Mouse (Mus musculus): ENCODE results near the gene Gm21149.
"Not testable (repeated sequence)": the region's sequence is repeated elsewhere in the genome, so short reads cannot be mapped to it uniquely, and the experiment has no call there.

The Gm21149 gene

DNA sequence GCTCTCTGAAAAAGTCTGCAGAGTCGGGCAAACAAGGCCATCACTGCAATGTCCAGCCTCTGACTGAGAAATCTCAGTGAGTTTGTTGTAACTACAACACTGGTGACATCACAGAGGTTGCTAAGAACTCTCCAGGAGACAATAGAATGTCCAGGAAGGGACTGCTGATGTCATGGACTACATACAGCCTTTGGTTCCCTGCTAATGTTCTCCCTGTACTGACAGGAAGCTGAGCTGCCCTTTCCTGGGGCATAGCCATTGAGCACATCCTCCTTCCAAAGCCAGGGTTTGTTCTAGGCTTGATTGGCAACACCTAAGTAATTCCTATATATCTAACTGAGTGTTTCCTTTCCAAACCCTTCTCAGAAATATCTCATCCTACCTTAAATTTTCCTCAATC lies at the start of gene Gm21149:
Gm21149 (minus strand) TSS at position 101 of the 400 bp plus-strand sequence.
- DNase-seq (ENCODE audit: extremely low spot score, low read depth, low spot score): not testable (repeated sequence)

DNA sequence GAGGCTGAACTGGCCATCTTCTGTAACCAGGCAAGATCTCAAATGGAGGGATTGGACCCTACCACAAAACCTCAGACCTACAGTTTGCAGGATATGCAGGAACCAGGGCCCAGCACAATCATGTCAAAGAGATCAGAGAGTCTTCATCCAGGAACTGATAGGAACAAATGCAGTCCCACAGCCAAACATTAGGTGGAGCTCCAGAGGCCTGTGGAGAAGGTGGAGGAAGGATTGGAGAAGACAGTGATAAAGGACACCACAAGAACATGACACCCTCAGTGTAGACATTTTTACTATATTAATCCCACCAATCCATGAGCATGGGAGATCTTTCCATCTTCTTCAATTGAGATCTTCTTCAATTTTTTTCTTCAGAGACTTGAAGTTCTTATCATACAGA lies 46.1 kb upstream of the Gm21149 start:
- DNase-seq (ENCODE audit: extremely low spot score, low read depth, low spot score): not testable (repeated sequence)

DNA sequence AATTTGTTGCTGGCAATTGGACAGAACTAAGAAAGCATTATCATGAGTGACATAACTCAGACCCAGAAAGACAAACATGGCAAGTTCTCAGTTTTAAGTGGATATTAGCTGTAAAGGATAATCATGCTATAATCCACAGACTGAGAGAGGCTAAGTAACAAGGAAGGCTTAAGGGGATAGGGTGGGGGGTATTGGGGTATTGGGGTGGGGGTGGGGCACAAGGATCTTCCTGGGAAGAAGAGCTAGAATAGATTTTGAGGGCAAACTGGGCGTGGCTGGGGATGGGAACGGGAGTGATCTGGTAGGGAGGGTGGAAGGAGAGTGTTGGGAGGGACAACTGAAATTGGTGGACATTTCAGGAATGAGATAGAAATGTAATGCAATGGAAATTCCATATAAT lies 45.7 kb upstream of the Gm21149 start:
- not testable (repeated sequence) for DNase-seq (ENCODE audit: extremely low spot score, low read depth, low spot score)

DNA sequence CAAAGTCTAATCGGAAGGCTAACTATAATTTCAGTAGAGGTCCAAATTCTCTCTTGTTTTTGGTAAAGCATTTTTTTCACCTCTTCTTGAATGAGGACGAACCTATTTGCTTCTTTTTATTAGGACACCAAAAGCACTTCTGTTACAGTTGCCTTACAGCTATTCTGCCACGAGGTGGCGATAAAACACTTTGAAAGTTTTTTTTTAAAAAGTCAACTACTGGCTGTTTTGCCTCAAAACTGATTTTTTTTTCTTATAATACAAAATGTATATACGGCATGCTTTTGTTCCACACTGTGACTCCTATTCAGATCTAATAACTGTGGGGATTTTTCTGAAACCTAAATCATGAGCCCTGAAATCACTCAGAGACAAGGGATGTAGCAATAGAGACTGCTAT lies 44.1 kb upstream of the Gm21149 start:
- DNase-seq (ENCODE audit: extremely low spot score, low read depth, low spot score): not testable (repeated sequence)

DNA sequence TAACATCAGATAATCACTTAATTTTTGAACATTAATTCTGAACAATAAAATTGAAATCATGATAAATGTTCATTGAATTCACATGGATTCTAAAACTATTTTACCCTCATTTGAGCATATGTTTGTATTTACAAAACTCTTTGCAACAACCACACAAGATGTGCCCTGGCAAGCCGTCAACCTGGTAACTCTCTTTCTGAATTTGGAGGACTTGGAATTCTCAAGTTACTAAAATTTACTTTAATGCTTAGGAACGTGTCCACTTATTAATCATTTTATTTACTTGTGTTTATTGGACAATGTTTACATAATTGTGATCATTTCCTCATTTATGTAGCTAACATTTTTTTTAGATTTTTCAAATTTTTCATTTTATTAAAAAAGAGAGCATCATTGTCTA lies 40.8 kb upstream of the Gm21149 start:
- DNase-seq (ENCODE audit: extremely low spot score, low read depth, low spot score): not testable (repeated sequence)

DNA sequence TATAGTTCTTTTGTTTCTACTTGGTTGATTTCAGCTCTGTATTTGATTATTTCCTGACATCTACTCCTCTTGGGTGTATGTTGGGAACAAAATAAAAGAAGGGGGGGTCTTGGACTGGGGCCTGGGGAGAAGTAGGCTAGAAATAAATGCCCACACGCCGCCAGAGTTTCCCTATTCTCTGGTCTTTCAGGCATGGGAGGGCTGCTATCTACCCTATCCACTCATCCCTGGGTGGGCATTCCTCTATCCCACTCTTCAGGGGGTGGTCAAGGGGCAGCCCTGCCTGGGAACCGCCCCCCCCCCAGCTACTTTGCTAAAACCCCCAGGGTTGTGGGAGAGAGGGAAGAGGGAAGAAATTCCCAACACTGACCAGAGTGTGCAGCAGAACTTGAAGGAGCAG lies 35.9 kb upstream of the Gm21149 start:
- DNase-seq (ENCODE audit: extremely low spot score, low read depth, low spot score): not testable (repeated sequence)

DNA sequence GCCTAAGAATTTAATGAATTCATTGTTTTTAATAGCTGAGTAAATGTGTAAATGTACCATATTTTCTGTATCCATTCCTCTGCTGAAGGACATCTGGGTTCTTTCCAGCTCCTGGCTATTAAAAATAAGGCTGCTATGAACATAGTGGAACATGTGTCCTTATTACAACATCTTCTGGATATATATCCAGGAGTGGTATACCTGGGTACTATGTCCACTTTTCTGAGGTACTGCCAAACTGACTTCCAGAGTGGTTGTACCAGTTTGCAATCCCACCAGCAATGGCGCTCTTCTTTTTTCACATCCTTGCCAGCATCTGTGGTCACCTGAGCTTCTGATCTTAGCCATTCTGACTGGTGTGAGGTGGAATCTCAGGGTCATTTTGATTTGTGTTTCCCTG lies 33.6 kb upstream of the Gm21149 start:
- not testable (repeated sequence) for DNase-seq (ENCODE audit: extremely low spot score, low read depth, low spot score)

DNA sequence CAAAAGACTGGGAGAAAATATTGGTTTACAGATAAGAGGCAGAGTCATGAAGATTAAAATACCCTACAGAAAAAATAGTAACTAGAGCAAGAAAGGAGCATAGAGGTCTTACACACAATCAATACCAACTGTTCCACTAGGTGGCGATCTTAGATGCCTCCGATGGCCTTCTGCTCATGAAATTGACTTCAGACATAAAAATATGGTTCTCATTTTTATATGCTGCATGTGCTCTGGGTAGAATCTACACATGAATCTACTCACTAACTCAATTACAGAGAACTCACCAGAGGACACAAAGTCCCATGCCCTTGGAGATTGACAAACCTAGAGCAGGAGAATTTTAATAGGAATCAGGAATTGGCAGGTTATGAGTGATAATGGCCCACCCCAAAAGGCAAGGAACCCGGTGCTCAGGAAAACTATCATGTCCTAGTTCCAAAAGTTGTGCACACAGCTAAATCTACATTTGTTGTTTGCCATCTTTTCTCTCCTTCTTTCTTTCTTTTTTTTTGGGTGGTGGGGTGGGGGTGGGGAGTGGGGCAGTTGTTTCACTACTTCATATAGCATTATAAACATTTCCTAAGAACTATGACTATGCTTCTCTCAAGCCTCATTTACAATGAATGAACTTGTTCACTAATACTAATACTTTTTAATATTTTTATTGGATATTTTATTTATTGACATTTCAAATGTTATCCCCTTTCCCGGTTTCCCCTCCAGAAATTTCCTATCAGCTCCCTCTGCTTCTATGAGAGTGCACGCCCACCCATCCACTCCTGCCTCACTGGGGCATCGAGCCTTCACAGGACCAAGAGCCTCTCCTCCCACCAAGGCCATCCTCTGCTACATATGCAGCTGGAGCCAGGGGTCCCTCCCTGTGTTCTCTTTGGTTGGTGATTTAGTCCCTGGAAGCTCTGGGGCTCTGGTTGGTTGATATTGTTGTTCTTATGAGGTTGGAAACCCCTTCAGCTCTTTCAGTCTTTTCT lies 32.4 kb upstream of the Gm21149 start:
- not testable (repeated sequence) for DNase-seq (ENCODE audit: extremely low spot score, low read depth, low spot score)

DNA sequence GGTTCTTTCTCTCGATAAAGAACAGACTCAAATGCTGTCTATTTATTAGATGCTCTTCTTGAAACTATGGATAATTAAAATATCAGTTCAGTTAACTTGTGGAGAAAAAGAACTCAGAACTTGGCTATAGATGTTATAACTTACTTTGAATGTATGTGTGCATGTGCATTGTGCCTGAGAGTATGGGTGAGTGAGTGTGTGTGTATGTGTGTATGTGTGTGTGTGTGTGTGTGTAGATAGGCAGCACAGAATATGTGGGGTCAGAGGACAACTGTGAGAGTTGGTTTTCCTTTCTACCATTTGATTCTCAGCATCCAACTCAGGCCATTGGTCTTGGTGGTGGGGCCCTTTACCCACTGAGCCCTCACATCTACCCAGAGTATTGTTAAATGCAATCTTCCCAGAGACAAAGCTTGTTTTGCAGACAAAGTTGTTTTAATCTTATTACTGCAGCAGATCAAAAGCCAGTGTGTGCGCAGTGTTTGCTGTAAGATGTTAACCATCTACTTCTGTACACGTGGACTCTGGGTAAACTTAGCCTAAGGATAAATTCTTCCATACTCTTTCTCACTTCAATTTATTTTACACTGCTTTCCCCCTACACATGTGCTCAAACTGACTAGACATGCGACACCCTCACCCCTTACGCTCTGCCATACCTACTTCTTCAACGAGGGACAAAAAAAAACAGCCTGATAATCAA lies 31.6 kb upstream of the Gm21149 start:
- not testable (repeated sequence) for DNase-seq (ENCODE audit: extremely low spot score, low read depth, low spot score)

DNA sequence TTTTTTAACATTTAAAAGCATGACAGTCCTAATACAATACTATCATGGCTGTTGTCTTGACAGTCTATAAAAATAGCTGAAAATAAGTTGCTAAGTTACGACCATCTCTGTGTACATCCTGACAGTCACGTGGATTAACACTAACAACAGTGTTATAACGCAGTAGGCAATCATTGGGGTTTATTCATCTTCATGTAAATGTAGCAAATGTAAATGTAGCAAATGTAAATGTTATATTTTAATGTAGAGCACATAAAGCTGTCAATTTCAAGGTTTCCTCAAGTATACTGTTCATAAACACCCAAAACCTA lies 30.9 kb upstream of the Gm21149 start:
- DNase-seq (ENCODE audit: extremely low spot score, low read depth, low spot score): no peak

DNA sequence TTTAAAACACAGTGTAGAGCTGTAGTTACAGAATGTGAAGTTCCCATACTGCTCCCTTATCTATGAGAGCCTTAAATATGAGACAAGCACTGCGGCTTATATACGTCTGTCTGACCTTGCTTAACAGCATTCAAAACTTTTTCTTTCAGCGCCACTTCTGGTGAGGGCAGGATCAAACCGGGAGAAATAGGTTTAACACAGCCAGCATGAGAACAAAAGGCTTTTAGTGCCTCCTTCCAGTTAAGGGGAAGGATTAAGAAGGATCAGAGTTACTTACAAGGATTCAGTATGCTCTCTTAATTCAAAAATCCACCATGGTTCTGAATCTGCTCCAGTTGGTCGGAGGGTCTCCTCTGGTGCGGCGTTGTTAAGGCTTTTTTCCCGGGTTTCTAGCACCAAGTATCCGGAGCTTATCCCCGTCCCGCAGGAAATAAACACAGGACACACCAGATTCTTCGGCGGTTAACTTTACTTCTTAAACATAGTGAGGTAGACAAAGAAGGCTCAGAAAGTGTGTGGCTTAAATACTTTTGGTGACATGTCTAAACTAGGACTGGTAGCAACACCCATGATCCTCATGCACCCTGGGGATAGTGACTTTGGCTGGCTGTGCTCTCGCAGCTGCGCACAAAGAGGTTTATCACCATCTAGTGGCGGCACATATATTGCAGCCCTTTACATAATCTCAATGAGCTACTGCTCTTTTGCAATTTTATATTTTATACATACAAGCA lies 30.4 kb upstream of the Gm21149 start:
- DNase-seq (ENCODE audit: extremely low spot score, low read depth, low spot score): no peak

DNA sequence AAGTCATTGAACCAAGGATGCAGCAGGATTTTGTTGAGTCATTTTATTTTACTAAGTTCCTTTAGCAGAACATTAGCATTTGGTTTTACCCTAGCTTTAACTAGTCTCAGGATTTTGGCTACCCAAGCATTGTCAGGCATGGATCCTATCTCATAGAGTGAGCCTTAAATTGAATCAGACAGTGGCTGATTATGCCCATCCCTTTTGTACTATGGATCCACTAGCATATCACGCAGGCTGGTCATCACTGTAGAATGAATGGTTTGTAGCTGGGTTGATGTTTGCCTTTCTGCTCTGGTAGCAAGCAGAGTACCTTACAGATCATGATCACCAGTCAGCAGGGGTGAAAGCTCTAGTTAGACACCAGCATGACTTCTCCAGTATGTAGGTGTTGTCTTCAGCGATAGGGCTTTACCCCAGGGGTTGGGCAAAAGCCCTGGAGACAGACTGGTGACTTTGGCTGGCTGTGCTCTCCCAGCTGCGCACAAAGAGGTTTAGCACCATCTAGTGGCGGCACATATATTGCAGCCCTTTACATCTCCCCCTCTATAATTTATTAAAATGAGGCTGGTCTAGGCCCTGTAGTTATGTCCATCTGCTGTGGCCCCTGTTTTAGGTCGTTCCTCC lies 22.6 kb upstream of the Gm21149 start:
- DNase-seq (ENCODE audit: extremely low spot score, low read depth, low spot score): not testable (repeated sequence)

DNA sequence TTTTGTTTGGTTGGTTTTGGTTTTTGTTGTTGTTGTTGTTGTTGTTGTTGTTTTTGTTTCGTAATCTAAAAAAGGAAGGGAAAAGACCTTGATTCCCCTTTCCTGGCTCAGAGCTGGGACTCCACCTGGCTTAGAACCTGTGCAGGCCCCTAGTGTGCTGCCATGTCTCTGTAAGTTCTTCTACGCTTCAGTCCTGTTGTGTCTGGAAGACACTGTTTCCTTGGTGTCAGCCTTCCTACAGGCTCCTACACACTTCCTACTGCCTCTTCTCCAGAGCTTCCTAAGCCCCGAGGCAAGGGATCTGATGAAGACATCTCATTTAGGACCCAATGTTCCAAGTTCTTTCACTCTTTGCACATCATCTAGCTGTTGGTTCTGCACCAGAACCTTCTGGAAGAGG lies 22.0 kb upstream of the Gm21149 start:
- DNase-seq (ENCODE audit: extremely low spot score, low read depth, low spot score): not testable (repeated sequence)

DNA sequence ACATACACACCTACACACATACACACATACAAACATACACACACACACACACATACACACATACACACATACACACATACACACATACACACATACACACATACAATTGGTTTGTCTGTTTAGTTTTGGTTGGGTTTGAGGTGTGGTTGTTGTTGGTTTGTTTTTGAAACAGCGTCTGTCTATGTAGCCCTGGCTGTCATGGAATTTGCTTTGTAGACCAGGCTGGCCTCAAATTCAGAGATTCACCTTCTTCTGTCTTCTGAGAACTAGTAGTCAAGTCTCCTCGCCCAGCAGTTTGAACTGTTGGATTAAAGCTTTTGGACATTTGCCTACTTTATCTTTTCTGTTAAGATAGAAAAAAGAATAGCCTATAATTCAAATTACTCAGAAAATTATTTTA lies 14.6 kb upstream of the Gm21149 start:
- DNase-seq (ENCODE audit: extremely low spot score, low read depth, low spot score): not testable (repeated sequence)

DNA sequence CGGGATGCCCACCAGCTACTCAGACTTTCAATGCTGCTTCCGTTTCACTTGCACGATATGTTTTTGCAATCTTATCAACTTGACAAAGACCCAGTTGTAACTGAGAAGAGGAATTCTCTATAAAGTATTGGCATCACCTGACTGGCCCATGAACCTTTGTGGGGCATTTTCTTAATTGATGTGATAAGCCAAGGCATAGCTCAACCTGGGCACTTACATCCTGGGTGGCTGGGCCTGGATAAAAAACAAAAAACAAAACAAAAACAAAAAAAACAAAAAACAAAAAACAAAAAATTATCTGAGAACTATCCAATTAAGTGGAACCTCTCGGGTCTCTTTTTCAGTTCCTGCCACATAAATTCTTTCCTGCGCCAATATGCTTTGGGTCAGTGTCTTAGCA lies 12.4 kb upstream of the Gm21149 start:
- DNase-seq (ENCODE audit: extremely low spot score, low read depth, low spot score): no peak

DNA sequence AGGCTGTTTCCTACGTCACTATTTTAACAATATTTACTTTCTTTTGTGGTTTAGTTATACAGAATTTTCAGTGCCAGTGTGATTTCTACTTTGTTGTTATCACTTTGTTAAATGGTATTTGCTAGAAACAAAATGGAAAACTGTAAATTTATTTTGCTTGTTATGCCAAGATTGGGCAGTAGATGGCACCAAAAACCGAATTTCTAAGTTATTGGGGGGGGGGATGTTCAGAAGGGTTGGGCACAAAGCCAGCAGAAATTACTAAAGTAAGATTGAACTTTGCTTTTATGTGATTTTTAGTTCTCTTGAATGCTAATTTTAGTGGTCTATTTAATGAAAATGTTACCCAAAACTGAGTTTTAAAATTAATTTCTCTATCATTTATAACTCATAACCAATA lies 8.3 kb upstream of the Gm21149 start:
- not testable (repeated sequence) for DNase-seq (ENCODE audit: extremely low spot score, low read depth, low spot score)

DNA sequence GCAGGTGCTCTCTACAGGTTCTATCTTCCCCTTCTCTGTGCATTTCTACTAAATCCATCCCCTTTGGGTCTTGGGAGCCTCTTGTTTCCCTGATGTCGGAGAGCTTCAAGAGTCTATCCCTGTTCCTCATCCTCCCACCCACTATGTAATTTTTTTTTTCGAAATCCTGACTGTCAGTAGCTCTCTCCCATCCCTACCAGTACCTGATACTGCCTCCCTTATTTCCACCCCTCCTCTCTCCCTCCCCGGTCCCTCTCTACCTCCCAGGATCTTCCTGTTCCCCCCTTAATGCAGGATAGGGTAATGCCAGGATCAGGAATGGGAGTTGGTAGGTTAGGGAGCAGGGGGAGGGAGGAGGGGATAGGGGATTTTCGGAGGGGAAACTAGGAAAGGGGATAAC lies 7.3 kb upstream of the Gm21149 start:
- DNase-seq (ENCODE audit: extremely low spot score, low read depth, low spot score): not testable (repeated sequence)

DNA sequence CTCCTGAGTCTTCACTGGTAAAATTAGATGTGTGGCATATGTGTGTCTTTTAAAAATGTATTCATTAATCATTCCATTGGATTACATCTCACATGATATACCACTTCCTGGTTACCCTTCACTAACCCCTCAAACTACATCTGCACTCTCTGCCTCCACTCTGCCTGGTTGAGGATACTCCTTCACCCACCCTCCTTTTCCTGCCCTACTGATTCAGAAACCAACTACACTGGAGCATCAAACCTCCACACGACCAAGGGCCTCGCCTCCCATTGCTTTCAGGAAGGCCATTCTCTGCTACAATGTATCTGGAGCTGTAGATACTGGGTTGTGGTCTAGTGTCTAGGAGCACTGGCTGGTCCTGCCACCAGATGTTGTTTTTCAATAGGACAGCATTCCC lies 6.5 kb upstream of the Gm21149 start:
- DNase-seq (ENCODE audit: extremely low spot score, low read depth, low spot score): not testable (repeated sequence)

DNA sequence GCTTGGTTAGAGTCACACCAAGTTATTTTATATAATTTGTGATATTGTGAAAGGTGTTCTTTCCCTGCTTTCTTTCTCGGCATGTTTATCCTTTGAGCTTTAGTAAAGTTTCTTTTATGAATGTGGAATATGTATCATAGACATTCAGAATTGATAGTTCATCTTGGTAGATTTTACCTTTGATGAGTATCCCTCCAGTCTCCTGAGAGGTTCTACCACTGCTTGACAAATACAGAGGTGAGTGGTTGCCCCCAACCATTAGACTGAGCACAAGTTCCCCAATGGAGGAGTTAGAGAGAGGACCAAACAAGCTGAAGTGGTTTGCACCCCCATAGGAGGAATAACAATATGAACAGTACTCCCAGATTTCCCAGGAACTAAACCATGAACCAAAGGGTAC lies 6.2 kb downstream of the Gm21149 start:
- DNase-seq (ENCODE audit: extremely low spot score, low read depth, low spot score): not testable (repeated sequence)

DNA sequence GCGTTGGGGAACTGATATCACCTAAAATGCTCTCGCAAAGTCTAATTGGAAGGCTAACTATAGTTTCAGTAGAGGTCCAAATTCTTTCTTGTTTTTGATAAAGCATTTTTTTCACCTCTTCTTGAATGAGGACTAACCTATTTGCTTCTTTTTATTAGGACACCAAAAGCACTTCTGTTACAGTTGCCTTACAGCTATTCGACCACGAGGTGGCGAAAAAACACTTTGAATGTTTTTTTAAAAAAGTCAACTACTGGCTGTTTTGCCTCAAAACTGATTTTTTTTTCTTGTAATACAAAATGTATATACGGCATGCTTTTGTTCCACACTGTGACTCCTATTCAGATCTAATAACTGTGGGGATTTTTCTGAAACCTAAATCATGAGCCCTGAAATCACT lies 8.6 kb downstream of the Gm21149 start:
- DNase-seq (ENCODE audit: extremely low spot score, low read depth, low spot score): not testable (repeated sequence)

DNA sequence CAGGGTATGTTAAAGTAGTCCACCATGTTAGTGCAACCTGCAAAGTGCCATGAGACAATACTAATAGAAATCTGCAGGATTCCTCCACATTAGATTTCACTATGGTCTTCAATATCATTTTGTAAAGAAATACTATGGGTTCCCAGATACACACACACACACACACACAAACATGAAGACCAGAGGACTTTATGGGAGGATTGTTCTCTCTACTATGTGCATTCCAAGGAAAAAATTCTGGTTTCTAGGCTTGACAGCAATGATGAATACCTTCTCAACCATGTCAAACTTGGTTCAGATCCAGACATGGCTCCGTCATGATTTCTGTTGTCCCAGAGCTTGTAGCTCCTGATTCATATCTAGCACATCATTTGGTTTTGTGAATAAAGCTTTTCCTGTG lies 10.1 kb downstream of the Gm21149 start:
- not testable (repeated sequence) for DNase-seq (ENCODE audit: extremely low spot score, low read depth, low spot score)
